Mouse (Mus musculus) liver, embryonic 11.5 days (tissue): ENCODE measurements around the gene F13a1. TPM values are rescaled to one million over a fixed set of nuclear protein-coding genes. Genes with fewer than 3 reads are reported as not detected.

ENCODE experiments used
- ATAC-seq: fragments of 200-750 bp; cut with Nextera tagmentation; replicated peaks from 2 replicates; pipeline ENCODE4 v1.8.0; 2017; ENCODE audit warnings: moderate number of reproducible peaks, mild to moderate bottlenecking, moderate TSS enrichment, moderate library complexity; ENCODE audit not compliant: low FRiP score
- DNase-seq: peaks from one replicate; pipeline ENCODE4 v3.0.0-alpha.2; 2017; ENCODE audit warnings: low spot score
- H3K27ac ChIP-seq: fragments of 300-500 bp; sonication (generic); 2 replicates; pipeline ENCODE4 v1.5.1; 2014; ENCODE audit warnings: mild to moderate bottlenecking, low read depth, low read length, control low read depth
- H3K27me3 ChIP-seq: fragments of 300-500 bp; sonication (generic); replicated peaks from 2 replicates; pipeline ENCODE4 v1.6.1; 2014; ENCODE audit warnings: low read length, mixed read lengths; ENCODE audit not compliant: control insufficient read depth, insufficient read depth
- H3K36me3 ChIP-seq: fragments of 300-500 bp; sonication (generic); 2 replicates; pipeline ENCODE4 v1.6.1; 2014; ENCODE audit warnings: mild to moderate bottlenecking, low read length, moderate library complexity, mixed read lengths; ENCODE audit not compliant: control insufficient read depth, insufficient read depth
- H3K4me1 ChIP-seq: fragments of 300-500 bp; sonication (generic); replicated peaks from 2 replicates; pipeline ENCODE4 v1.6.1; 2014; ENCODE audit warnings: low read length, mixed read lengths; ENCODE audit not compliant: control insufficient read depth, insufficient read depth
- H3K4me2 ChIP-seq: fragments of 300-500 bp; sonication (generic); 2 replicates; pipeline ENCODE4 v1.6.1; 2014; ENCODE audit warnings: mild to moderate bottlenecking, control low read depth, moderate library complexity
- H3K4me3 ChIP-seq: fragments of 300-500 bp; sonication (generic); 2 replicates; pipeline ENCODE4 v1.5.1; 2014; ENCODE audit warnings: low read depth, low read length, control low read depth
- H3K9ac ChIP-seq: fragments of 300-500 bp; sonication (generic); 2 replicates; pipeline ENCODE4 v1.6.1; 2014; ENCODE audit warnings: low read depth, low read length, control low read depth
- H3K9me3 ChIP-seq: fragments of 300-500 bp; sonication (generic); 2 replicates; pipeline ENCODE4 v1.6.1; 2016; ENCODE audit warnings: low read length, inconsistent platforms, mixed read lengths; ENCODE audit not compliant: control insufficient read depth
- WGBS: fragments of 180-500 bp; shearing (Covaris S2); extraction: QIAGEN DNeasy Blood & Tissue Kit; methylation state at CpG from one replicate; pipeline ENCODE4 v1.1.7; 2014; 5-methylcytosine and 5-hydroxymethylcytosine counted together
- polyA plus RNA-seq: library from polyadenylated mRNA; unstranded; fragments of >200 nt; fragmentation: Nextera tagmentation; extraction: Ambion mirVana; gene quantifications from 2 replicates; pipeline ENCODE4 v1.2.1, GENCODE M21; 2014

F13a1 gene
- polyA plus RNA-seq, 1 experiment from 2014 or later, result 7.9 TPM

- no peak for ATAC-seq
- Histone ChIP-seq H3K4me2 (no peak overlapping the region), H3K9ac (no peak overlapping the region), H3K9me3 (0 out of 2 replicates have a peak, but pooled peaks cover under 1% of the 10 kb centered on the region), H3K4me1 (no peaks in the 10 kb centered on the region), H3K4me3 (no peak overlapping the region), H3K36me3 (no peaks in the 10 kb centered on the region), H3K27ac (no peak overlapping the region), H3K27me3 (no peaks in the 10 kb centered on the region)
- DNase-seq, result no peak
- 40% methylated on average over 6 of the region's 6 CpGs for WGBS
Observed at GRCm38 (mm10) chr13:37049018-37049417, 1.0 kb downstream of the F13a1 start.

DNA sequence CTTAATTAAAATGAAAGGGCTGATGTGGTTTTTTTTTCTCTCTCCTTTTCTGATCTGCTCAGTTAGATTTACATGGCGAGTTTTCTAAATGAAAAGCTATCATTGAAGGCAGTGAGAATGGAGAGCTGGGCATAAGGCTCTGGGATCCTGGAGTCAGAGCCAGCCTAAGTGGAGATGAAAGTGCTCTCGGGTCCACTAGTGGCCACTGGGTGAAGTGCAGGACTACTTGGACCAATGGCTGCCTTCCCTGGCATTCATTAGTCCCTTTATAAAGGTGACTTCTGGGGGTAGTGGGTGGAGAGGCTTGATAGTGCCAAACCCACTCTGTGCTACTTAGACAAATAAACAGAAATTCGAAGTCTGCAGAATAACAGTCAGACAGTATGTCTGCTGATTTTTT, 5.0 kb downstream of the F13a1 start:
- Histone ChIP-seq H3K4me3 (no peak overlapping the region), H3K9ac (no peak overlapping the region), H3K27me3 (no peaks in the 10 kb centered on the region), H3K4me2 (no peak overlapping the region), H3K9me3 (0 out of 2 replicates have a peak, but pooled peaks cover 2% of the 10 kb centered on the region), H3K4me1 (no peaks in the 10 kb centered on the region), H3K36me3 (no peaks in the 10 kb centered on the region), H3K27ac (no peak overlapping the region)
- WGBS, result 83% methylated on average over 3 of the region's 3 CpGs
- DNase-seq (no peak), ATAC-seq (no peak)

DNA sequence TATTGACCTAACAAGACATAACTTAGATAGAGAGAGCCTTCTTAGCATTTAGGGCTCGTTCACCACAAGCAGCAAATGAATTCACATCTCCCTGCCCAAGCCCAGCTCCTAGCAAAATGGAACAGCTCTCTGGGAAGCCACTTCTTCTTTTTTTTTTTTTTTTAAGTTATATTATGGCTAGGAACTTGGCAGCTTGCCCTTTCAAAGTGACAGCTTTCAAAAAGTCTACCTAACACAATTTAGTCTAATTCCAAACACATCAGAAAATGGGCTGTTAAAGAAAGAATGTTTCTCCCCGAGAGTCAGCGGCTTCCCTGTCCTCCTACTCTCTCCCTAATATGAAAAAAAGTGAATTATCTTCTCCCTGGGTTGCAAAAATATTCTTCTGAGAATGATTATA, 15.3 kb downstream of the F13a1 start:
- H3K9me3 ChIP-seq, result no peaks in the 10 kb centered on the region
- H3K27ac ChIP-seq, result no peak overlapping the region
- DNase-seq, result no peak
- no peak overlapping the region for H3K9ac ChIP-seq
- no peak overlapping the region for H3K4me2 ChIP-seq
- WGBS, result 64% methylated on average over 3 of the region's 3 CpGs
- H3K36me3 ChIP-seq, result no peaks in the 10 kb centered on the region
- ATAC-seq, result no peak
- no peaks in the 10 kb centered on the region for H3K27me3 ChIP-seq
- H3K4me3 ChIP-seq, result no peak overlapping the region
- H3K4me1 ChIP-seq, result no peaks in the 10 kb centered on the region

DNA sequence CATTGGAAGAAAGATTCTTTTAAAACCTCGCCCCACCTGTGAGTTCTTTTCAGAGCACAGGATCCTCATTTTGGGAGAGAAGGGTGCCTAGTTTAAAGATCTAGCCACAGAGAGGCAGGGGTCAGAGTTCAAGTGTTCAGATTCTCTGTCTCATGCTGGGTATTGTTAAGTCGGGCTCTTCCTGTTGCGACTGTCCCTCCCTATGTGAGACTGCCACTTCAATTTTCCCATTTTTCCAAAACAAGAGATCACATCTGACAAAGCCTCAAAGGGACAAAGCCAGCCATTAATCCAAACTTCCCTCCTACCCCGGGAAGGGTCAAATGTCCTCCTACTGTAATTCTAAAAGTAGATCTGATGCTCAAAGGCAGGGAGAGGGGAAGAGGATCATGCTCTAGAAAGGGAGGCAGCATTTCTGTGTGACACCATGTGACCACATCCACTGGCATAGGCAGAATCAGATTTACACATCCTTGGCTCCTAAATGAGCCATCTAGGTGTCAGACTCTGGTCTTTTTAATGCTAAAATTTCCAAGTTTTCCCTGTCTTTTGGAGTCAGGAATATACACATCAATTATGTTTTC, 24.0 kb downstream of the F13a1 start:
- Histone ChIP-seq H3K36me3 (no peaks in the 10 kb centered on the region), H3K9ac (no peak overlapping the region), H3K9me3 (no peaks in the 10 kb centered on the region), H3K27me3 (no peaks in the 10 kb centered on the region), H3K4me2 (no peak overlapping the region), H3K4me1 (no peaks in the 10 kb centered on the region), H3K27ac (no peak overlapping the region), H3K4me3 (no peak overlapping the region)
- DNase-seq, result no peak
- no peak for ATAC-seq
- 69% methylated on average over 4 of the region's 4 CpGs for WGBS

DNA sequence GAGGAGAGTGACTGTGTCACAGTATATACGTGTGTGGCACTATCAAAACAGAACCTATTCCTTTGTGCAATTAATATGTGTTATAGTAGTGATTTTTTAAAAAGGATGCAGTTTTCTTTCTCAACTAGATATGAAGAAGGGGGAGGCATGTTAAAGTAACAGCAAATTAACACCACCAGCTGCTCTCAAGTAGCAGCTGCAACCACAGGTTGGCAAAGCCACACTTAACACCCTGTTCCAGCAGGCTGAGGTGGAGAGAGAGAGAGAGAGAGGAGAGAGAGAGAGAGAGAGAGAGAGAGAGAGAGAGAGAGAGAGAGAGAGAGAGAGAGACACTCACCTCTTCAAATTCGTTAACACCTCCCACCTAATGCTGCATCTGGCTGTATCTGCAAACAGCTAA, 28.5 kb downstream of the F13a1 start:
- WGBS, result 80% methylated on average over 2 of the region's 2 CpGs
- Histone ChIP-seq H3K36me3 (no peaks in the 10 kb centered on the region), H3K9me3 (no peaks in the 10 kb centered on the region), H3K4me1 (no peaks in the 10 kb centered on the region), H3K9ac (no peak overlapping the region), H3K27me3 (no peaks in the 10 kb centered on the region), H3K27ac (no peak overlapping the region), H3K4me3 (no peak overlapping the region), H3K4me2 (no peak overlapping the region)
- no peak for ATAC-seq
- no peak for DNase-seq

DNA sequence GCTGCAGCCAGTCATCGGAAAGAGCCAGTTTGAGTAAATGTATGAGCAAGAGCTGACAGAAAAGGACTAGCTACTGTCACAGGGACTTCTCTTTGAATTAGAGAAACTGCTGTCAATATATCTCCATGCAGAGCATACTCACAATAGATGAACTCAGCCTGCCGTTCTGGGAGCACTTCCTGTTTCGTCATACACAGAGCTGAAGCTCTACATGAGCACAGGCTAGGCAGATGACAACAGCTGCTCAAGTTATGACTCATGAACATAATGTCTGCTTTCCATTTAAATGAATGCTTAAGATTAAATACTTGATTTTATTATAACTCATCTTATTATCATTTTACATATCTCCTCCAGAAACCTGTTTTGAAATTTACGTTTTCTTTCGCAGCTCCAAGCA, 39.3 kb downstream of the F13a1 start:
- DNase-seq (no peak), ATAC-seq (no peak)
- H3K4me2 ChIP-seq, result no peak overlapping the region
- H3K9me3 ChIP-seq, result no peaks in the 10 kb centered on the region
- H3K4me1 ChIP-seq, result no peaks in the 10 kb centered on the region
- H3K36me3 ChIP-seq, result no peaks in the 10 kb centered on the region
- no peak overlapping the region for H3K4me3 ChIP-seq
- H3K9ac ChIP-seq, result no peak overlapping the region
- WGBS, result 66% methylated on average over 5 of the region's 5 CpGs
- H3K27me3 ChIP-seq, result no peaks in the 10 kb centered on the region
- H3K27ac ChIP-seq, result no peak overlapping the region

DNA sequence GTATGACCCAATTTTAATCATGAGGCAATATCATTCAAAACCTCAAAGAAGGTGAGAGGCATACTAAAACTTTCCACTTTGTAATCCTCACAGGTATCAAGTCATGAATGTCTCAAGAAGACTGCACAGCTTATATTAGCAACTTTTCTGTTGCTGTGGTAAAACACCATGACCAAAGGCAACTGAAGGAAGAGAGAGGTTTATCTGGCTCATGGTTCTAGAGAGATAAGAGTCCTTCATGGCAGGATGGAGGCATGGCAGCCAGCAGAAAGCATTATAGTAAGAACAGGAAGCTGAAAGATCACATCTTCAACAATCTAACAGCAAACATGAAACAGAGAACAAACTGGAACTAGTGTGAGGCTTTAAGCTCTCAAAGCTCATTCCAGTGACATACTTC, 43.8 kb downstream of the F13a1 start:
- Histone ChIP-seq H3K27me3 (no peaks in the 10 kb centered on the region), H3K4me1 (no peaks in the 10 kb centered on the region), H3K4me2 (no peak overlapping the region), H3K36me3 (no peaks in the 10 kb centered on the region), H3K9me3 (no peaks in the 10 kb centered on the region), H3K27ac (no peak overlapping the region), H3K4me3 (no peak overlapping the region), H3K9ac (no peak overlapping the region)
- DNase-seq (no peak), ATAC-seq (no peak)

DNA sequence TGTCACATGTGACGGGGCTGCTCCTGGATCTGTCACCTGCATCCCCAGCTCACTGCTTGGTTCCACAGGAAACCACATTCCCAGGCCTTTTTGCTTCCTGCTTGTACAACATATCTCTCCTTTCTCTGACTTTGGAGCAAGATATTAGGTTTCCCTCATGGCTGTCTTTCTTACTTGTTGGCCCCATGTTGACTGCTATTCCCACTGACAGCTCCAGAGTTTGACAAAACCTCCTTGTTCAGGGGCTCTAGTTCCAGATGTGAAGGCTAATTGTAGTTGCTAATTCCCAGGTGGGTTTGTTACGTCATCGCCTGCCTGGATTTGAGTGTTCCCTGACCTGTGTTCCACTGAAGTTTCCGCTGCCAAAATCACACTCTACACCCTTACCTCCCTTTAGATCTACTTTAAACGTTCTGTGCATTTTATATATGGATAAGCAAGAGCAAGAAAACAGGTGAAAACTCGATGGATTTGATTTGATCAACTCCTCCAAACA, 50.8 kb downstream of the F13a1 start:
- no peak overlapping the region for H3K4me2 ChIP-seq
- ATAC-seq (no peak), DNase-seq (no peak)
- H3K36me3 ChIP-seq, result no peaks in the 10 kb centered on the region
- no peaks in the 10 kb centered on the region for H3K27me3 ChIP-seq
- no peaks in the 10 kb centered on the region for H3K4me1 ChIP-seq
- H3K4me3 ChIP-seq, result no peak overlapping the region
- H3K9ac ChIP-seq, result no peak overlapping the region
- H3K27ac ChIP-seq, result no peak overlapping the region
- 78% methylated on average over 6 of the region's 6 CpGs for WGBS
- H3K9me3 ChIP-seq, result no peaks in the 10 kb centered on the region

DNA sequence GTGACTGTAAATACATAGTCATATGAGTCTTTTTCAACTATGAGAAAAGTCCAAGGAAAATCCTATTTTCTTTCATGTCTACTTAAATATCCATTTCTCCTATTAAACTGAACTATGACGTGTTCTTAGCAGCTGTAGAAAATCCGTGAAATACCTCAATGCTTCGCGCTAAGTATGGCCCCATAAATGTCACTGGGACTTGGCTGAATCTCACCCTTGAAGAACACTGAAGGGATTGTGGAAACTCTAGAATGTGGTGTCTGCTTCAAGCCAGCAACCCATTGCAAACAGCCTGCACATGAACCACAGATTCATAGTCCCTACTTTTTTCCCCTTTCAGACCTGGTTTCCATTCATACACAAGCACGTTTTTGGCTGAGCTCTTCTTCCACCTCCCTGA, 56.5 kb downstream of the F13a1 start:
- ATAC-seq (no peak), DNase-seq (no peak)
- Histone ChIP-seq H3K9me3 (no peaks in the 10 kb centered on the region), H3K4me1 (no peaks in the 10 kb centered on the region), H3K9ac (no peak overlapping the region), H3K4me2 (no peak overlapping the region), H3K27me3 (no peaks in the 10 kb centered on the region), H3K27ac (no peak overlapping the region), H3K36me3 (no peaks in the 10 kb centered on the region), H3K4me3 (no peak overlapping the region)
- 80% methylated on average over 5 of the region's 5 CpGs for WGBS
